Mouse (Mus musculus) intestine, postnatal 0 days (tissue): Measurements from ENCODE around the gene Naa50. TPM values are rescaled to one million over a fixed set of nuclear protein-coding genes. Genes with fewer than 3 reads are reported as not detected.

Experiments
- ATAC-seq: fragments of 200-750 bp; cut with Nextera tagmentation; 2 replicates; pipeline ENCODE4 v1.8.0; 2017; ENCODE audit warnings: mild to moderate bottlenecking, moderate TSS enrichment, moderate library complexity
- H3K27ac ChIP-seq: fragments of 300-500 bp; sonication (generic); 2 replicates; pipeline ENCODE4 v1.5.1; 2014; ENCODE audit warnings: mild to moderate bottlenecking, low read depth, low read length, moderate library complexity
- H3K27me3 ChIP-seq: fragments of 300-500 bp; sonication (generic); replicated peaks from 2 replicates; pipeline ENCODE4 v1.6.1; 2014; ENCODE audit warnings: low read length, mixed read lengths; ENCODE audit not compliant: control insufficient read depth, insufficient read depth
- H3K36me3 ChIP-seq: fragments of 300-500 bp; sonication (generic); 2 replicates; pipeline ENCODE4 v1.6.1; 2014; ENCODE audit warnings: mild to moderate bottlenecking, moderate library complexity; ENCODE audit not compliant: control insufficient read depth, insufficient read depth
- H3K4me1 ChIP-seq: fragments of 300-500 bp; sonication (generic); replicated peaks from 2 replicates; pipeline ENCODE4 v1.6.1; 2014; ENCODE audit warnings: antibody characterized with exemption, low read length, mixed read lengths; ENCODE audit not compliant: control insufficient read depth, insufficient read depth
- H3K4me2 ChIP-seq: fragments of 300-500 bp; sonication (generic); replicated peaks from 2 replicates; pipeline ENCODE4 v1.6.1; 2014; ENCODE audit warnings: low read depth, mild to moderate bottlenecking, moderate library complexity
- H3K4me3 ChIP-seq: fragments of 300-500 bp; sonication (generic); 2 replicates; pipeline ENCODE4 v1.5.1; 2014; ENCODE audit warnings: low read depth, low read length
- H3K9ac ChIP-seq: fragments of 300-500 bp; sonication (generic); 2 replicates; pipeline ENCODE4 v1.6.1; 2014; ENCODE audit warnings: mild to moderate bottlenecking, low read depth, low read length
- H3K9me3 ChIP-seq: fragments of 300-500 bp; sonication (generic); 2 replicates; pipeline ENCODE4 v1.6.1; 2016; ENCODE audit warnings: mixed run types; ENCODE audit not compliant: control insufficient read depth
- CTCF ChIP-seq: sonication (generic); IDR thresholded peaks from 2 replicates; pipeline ENCODE4 v1.5.1; 2016; ENCODE audit warnings: low read depth, mild to moderate bottlenecking, control low read depth, antibody characterized with exemption, moderate library complexity
- WGBS: fragments of 180-500 bp; shearing (Covaris S2); extraction: QIAGEN DNeasy Blood & Tissue Kit; methylation state at CpG from one replicate; pipeline ENCODE4 v1.1.7; 2014; 5-methylcytosine and 5-hydroxymethylcytosine counted together
- polyA plus RNA-seq: library from polyadenylated mRNA; unstranded; fragments of >200 nt; fragmentation: Nextera tagmentation; extraction: Ambion mirVana; gene quantifications from 2 replicates; pipeline ENCODE4 v1.2.1, GENCODE M21; 2015

Gene Naa50
- polyA plus RNA-seq, 1 experiment from 2014 or later: 38.6 TPM

GRCm38 (mm10) chr16:44210156-44211053 lies 70.8 kb downstream of the Naa50 start:
- no peaks in the 10 kb centered on the region for H3K27me3 ChIP-seq
- no peak overlapping the region for H3K27ac ChIP-seq
- H3K36me3 ChIP-seq: peaks cover 61% of the 10 kb centered on the region
- no peaks in the 10 kb centered on the region for H3K9me3 ChIP-seq
- no peak overlapping the region for H3K4me2 ChIP-seq
- TF ChIP-seq CTCF: no peak
- no peak overlapping the region for H3K4me3 ChIP-seq
- H3K4me1 ChIP-seq: no peaks in the 10 kb centered on the region
- H3K9ac ChIP-seq: no peak overlapping the region
- WGBS: 83% methylated on average over 10 of the region's 10 CpGs
- ATAC-seq: no peak

DNA sequence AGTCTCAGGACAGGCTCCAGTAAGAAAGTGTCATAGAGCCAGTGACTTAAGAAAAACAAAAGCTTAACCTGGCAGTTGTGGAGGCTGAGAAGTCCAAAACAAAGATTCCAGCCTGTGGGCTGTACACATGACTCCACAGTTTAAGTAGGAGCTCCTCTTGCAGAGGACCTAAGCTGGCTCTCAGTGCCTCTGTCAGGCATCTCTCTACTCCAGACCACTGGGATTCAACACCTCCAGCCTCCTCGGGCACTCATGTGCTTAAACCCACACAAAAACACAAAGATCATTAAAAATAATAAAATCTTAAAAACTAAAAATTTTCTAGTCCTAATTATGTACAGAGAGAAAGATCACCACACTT lies 71.4 kb downstream of the Naa50 start:
- Histone ChIP-seq H3K9ac (no peak overlapping the region), H3K27ac (no peak overlapping the region), H3K27me3 (no peaks in the 10 kb centered on the region), H3K4me3 (no peak overlapping the region), H3K9me3 (no peaks in the 10 kb centered on the region), H3K4me1 (no peaks in the 10 kb centered on the region), H3K4me2 (no peak overlapping the region), H3K36me3 (peaks cover 64% of the 10 kb centered on the region)
- ATAC-seq: no peak
- 85% methylated on average over 1 of the region's 1 CpGs for WGBS
- TF ChIP-seq CTCF: no peak

- Histone ChIP-seq H3K9me3 (no peaks in the 10 kb centered on the region), H3K4me2 (no peak overlapping the region), H3K36me3 (peaks cover 65% of the 10 kb centered on the region), H3K27ac (no peak overlapping the region), H3K4me3 (no peak overlapping the region), H3K9ac (no peak overlapping the region), H3K4me1 (no peaks in the 10 kb centered on the region), H3K27me3 (no peaks in the 10 kb centered on the region)
- no peak for ATAC-seq
- TF ChIP-seq CTCF: no peak
- 89% methylated on average over 7 of the region's 7 CpGs for WGBS
Observed at GRCm38 (mm10) chr16:44212703-44213102, 73.1 kb downstream of the Naa50 start.

Other genes with a start within 250 kb of the Naa50 start
- gene Qtrt2, start 213.0 kb upstream of the Naa50 start, polyA plus RNA-seq: 5.8 and 7.0 TPM in 2 replicates
- 2.0 and 2.6 TPM in 2 replicates for gene Zdhhc23, start 160.0 kb upstream of the Naa50 start, polyA plus RNA-seq
- 7.0 and 7.6 TPM in 2 replicates for gene Gramd1c, start 76.5 kb upstream of the Naa50 start, polyA plus RNA-seq
- gene Atp6v1a, start 125 bp upstream of the Naa50 start, polyA plus RNA-seq: 60.7 and 62.6 TPM in 2 replicates
- 2.1 and 2.3 TPM in 2 replicates for gene Usf3, start 33.4 kb downstream of the Naa50 start, polyA plus RNA-seq
- 1.1 and 1.2 TPM in 2 replicates for gene Sidt1, start 193.4 kb downstream of the Naa50 start, polyA plus RNA-seq
- 4.2 and 4.7 TPM in 2 replicates for gene Spice1, start 207.3 kb downstream of the Naa50 start, polyA plus RNA-seq